Mouse (Mus musculus) MEL (cell line): ENCODE measurements around the gene Dgke.

ENCODE experiments used
- CTCF ChIP-seq, 3 experiments: IDR thresholded peaks in 2 of 3; conservative IDR thresholded peaks in 1 of 3; 2 replicates each; pipeline ENCODE4 v1.5.1; 2011 to 2012; ENCODE audit warnings: low read length in 3 of 3, low read depth in 2 of 3, mild to moderate bottlenecking in 2 of 3, improper control_type of control experiment in 1 of 3, inconsistent platforms in 1 of 3, mixed read lengths in 1 of 3, moderate library complexity in 1 of 3; ENCODE audit not compliant: control insufficient read depth in 1 of 3, insufficient read depth in 1 of 3, poor library complexity in 1 of 3, severe bottlenecking in 1 of 3
- GABPA ChIP-seq: IDR thresholded peaks from 2 replicates; pipeline ENCODE4 v1.6.1; 2012; ENCODE audit warnings: low read depth, mild to moderate bottlenecking, inconsistent platforms, low read length, improper control_type of control experiment, moderate library complexity
- MAX ChIP-seq: IDR thresholded peaks from 2 replicates; pipeline ENCODE4 v1.6.1; 2011; ENCODE audit warnings: low read length, improper control_type of control experiment
- NELFE ChIP-seq: IDR thresholded peaks from 2 replicates; pipeline ENCODE4 v1.6.1; 2011; ENCODE audit warnings: low read depth, low read length, improper control_type of control experiment
- POLR2AphosphoS2 ChIP-seq: IDR thresholded peaks from 2 replicates; pipeline ENCODE4 v1.6.1; 2011; ENCODE audit warnings: low read length, improper control_type of control experiment

GRCm38 (mm10) chr11:89017514-89018182 is 49.0 kb downstream of the Dgke start:
- no peak for TF ChIP-seq MAX
- TF ChIP-seq GABPA = no peak
- no peak for TF ChIP-seq POLR2AphosphoS2
- no peak for TF ChIP-seq CTCF (IDR thresholded peaks at IDR 0.05 in 2 of 3, conservative IDR thresholded peaks at IDR 0.05 in 1 of 3; ENCODE audit: control insufficient read depth in 1 of 3, insufficient read depth in 1 of 3, low read depth in 2 of 3, low read length in 3 of 3, poor library complexity in 1 of 3, severe bottlenecking in 1 of 3)
- no peak for TF ChIP-seq NELFE
